In genomic region chr2:4975807-4976206, GRCm38 (mm10) we compare ENCODE assay signal across 22 mouse cellular contexts. TPM values are rescaled to one million over a fixed set of nuclear protein-coding genes. Genes with fewer than 3 reads are reported as not detected.
DNase-seq lines count a peak whose midpoint lies in the region; ATAC-seq lines count a peak whose summit lies in the region.
"Had no signal": no experiment of that assay in that cellular context is flagged by ENCODE, and none has a peak within 500 bp of the region (broad histone marks: within the 10 kb centered on the region; RNA-seq: fewer than 3 reads in every experiment).

TSS of gene Ucma (plus strand) at chr2:4976122.

- no peak within 1 kb of the TSS for H3K4me2 ChIP-seq in hindbrain, embryonic 15.5 days
- H3K4me2 ChIP-seq: liver, embryonic 13.5 days had no signal

- H3K36me3 ChIP-seq in hindbrain, embryonic 15.5 days, result no peaks in the 10 kb centered on the region
- H3K36me3 ChIP-seq in hindbrain, embryonic 10.5 days, result no peaks in the 10 kb centered on the region
- H3K36me3 ChIP-seq: liver, embryonic 13.5 days had no signal

- 0 out of 2 replicates have a peak, but pooled peaks cover 3% of the 10 kb centered on the region for H3K4me1 ChIP-seq in hindbrain, embryonic 15.5 days (replicated peaks)
- H3K4me1 ChIP-seq in hindbrain, embryonic 10.5 days (replicated peaks), result peaks cover 11% of the 10 kb centered on the region
- H3K4me1 ChIP-seq: liver, embryonic 13.5 days had no signal

- H3K27ac ChIP-seq in hindbrain, embryonic 15.5 days (replicated peaks), result no peak within 1 kb of the TSS
- no peak within 1 kb of the TSS for H3K27ac ChIP-seq in hindbrain, embryonic 10.5 days
- H3K27ac ChIP-seq: gastrocnemius, adult 2 months; heart, adult 2 months; liver, embryonic 13.5 days had no signal

- DNase-seq in cerebellum, adult 11-12 months, result peak; percentile 4
- no peak for DNase-seq in cerebellum, adult 9-10 months
- no peak for DNase-seq in hindbrain, embryonic 10.5 days (ENCODE audit: low spot score)
- peak; percentile 35 for DNase-seq in Muller cell, postnatal 12 days (ENCODE audit: inconsistent ontology term)
- DNase-seq in layer of hippocampus, adult 8-10 months (ENCODE audit: low spot score in 2 of 2), result peak; percentile 18 to 39
- no peak for DNase-seq in spleen, postnatal 14 days (ENCODE audit: low spot score in 2 of 2)
- no peak for DNase-seq in c-Kit-positive CD71-positive TER-119-positive erythroid progenitor cells, embryonic 14.5 days (ENCODE audit: low spot score)
- DNase-seq: adrenal gland, postnatal 14 days; gastrocnemius, adult 2 months; heart, adult 2 months; heart, postnatal 14 days; kidney, adult 9 months; liver, embryonic 13.5 days had no signal

- 71% methylated on average over 5 of the region's 5 CpGs for WGBS in hindbrain, embryonic 15.5 days
- 74% methylated on average over 5 of the region's 5 CpGs for WGBS in hindbrain, embryonic 10.5 days

- H3K9me3 ChIP-seq in hindbrain, embryonic 15.5 days, result no peaks in the 10 kb centered on the region
- H3K9me3 ChIP-seq in hindbrain, embryonic 10.5 days, result no peaks in the 10 kb centered on the region
- H3K9me3 ChIP-seq: liver, embryonic 13.5 days had no signal

- no peak within 1 kb of the TSS for H3K9ac ChIP-seq in hindbrain, embryonic 15.5 days
- H3K9ac ChIP-seq: liver, embryonic 13.5 days had no signal

- H3K27me3 ChIP-seq in hindbrain, embryonic 15.5 days, result no peaks in the 10 kb centered on the region
- H3K27me3 ChIP-seq in hindbrain, embryonic 10.5 days (ENCODE audit: insufficient read depth, poor library complexity, severe bottlenecking), result no peaks in the 10 kb centered on the region
- H3K27me3 ChIP-seq: liver, embryonic 13.5 days had no signal

- ATAC-seq in hindbrain, embryonic 15.5 days (ENCODE audit: low FRiP score, low read depth), result peak; percentile 42; the same call in 1 of the 2 replicates
- ATAC-seq: inflammation-experienced regulatory T-cells, adult 6 months; lung, postnatal 0 days had no signal

- no peak within 1 kb of the TSS for H3K4me3 ChIP-seq in hindbrain, embryonic 15.5 days
- no peak within 1 kb of the TSS for H3K4me3 ChIP-seq in hindbrain, embryonic 10.5 days
- H3K4me3 ChIP-seq: erythroblast, embryonic 14.5 days; gastrocnemius, adult 2 months; heart, adult 2 months; liver, embryonic 13.5 days had no signal

RNA-seq across cellular contexts. Expression of gene Ucma, which starts in this region (rescaled TPM):
- 1.7 and 2.3 TPM in 2 replicates for polyA plus RNA-seq in hindbrain, embryonic 15.5 days (2015; fragmentation: Nextera tagmentation; extraction: Ambion mirVana)
- 0.21 TPM in 1 of 2 replicates, not detected in the other for polyA plus RNA-seq in hindbrain, embryonic 10.5 days (2016; fragmentation: Nextera tagmentation; extraction: Ambion mirVana)
- 1 to 10 TPM; 2.2 to 5.2 (median 3.7) TPM for total RNA-seq in layer of hippocampus, adult 8-10 months (2022)
- total RNA-seq: adrenal gland, postnatal 14 days; gastrocnemius, adult 2 months; heart, adult 2 months; heart, postnatal 14 days; megakaryocyte, adult 5-6 weeks had no signal
- polyA plus RNA-seq: erythroblast, embryonic 14.5 days; inflammation-experienced regulatory T-cells, adult 6 months; large intestine, adult 2 months; limb, embryonic 11.5 days; liver, embryonic 13.5 days; lung, postnatal 0 days; neural tube, embryonic 14.5 days; urinary bladder, adult 2 months had no signal

Comparison
In these comparisons a context has a peak if more than half of its experiments do, and no peak if none do; other contexts are left out.
1. DNase-seq: peak in cerebellum, adult 11-12 months (single experiment), Muller cell, postnatal 12 days (single experiment) and layer of hippocampus, adult 8-10 months (2 of 2); none in cerebellum, adult 9-10 months (single experiment), hindbrain, embryonic 10.5 days (single experiment), spleen, postnatal 14 days (0 of 2) and c-Kit-positive CD71-positive TER-119-positive erythroid progenitor cells, embryonic 14.5 days (single experiment).